Mouse (Mus musculus) small intestine, adult 2 months (tissue): Measurements from ENCODE around the gene Alpl. TPM values are rescaled to one million over a fixed set of nuclear protein-coding genes. Genes with fewer than 3 reads are reported as not detected.

ENCODE experiments used
- H3K27ac ChIP-seq: fragments of 200-500 bp; 2 replicates; pipeline ENCODE4 v1.5.1; 2012; ENCODE audit warnings: low read depth, low read length, control low read depth, inconsistent platforms; ENCODE audit not compliant: insufficient read depth
- H3K27me3 ChIP-seq: fragments of 200-500 bp; 2 replicates; pipeline ENCODE4 v1.6.1; 2012; ENCODE audit warnings: mild to moderate bottlenecking, moderate library complexity, low read length, inconsistent platforms; ENCODE audit not compliant: control insufficient read depth, insufficient read depth
- H3K36me3 ChIP-seq: fragments of 200-500 bp; 2 replicates; pipeline ENCODE4 v1.6.1; 2012; ENCODE audit warnings: mild to moderate bottlenecking, low read length, control low read depth, inconsistent platforms; ENCODE audit not compliant: control insufficient read depth, insufficient read depth
- H3K4me1 ChIP-seq: fragments of 200-500 bp; 2 replicates; pipeline ENCODE4 v1.6.1; 2012; ENCODE audit warnings: low read length, inconsistent platforms, mixed read lengths; ENCODE audit not compliant: control insufficient read depth, insufficient read depth, insufficient read length
- H3K4me3 ChIP-seq: fragments of 200-500 bp; 2 replicates; pipeline ENCODE4 v1.5.1; 2012; ENCODE audit warnings: low read depth, mild to moderate bottlenecking, control low read depth, inconsistent platforms, low read length, moderate library complexity
- CTCF ChIP-seq: fragments of 200-500 bp; IDR thresholded peaks from 2 replicates; pipeline ENCODE4 v1.5.1; 2012; ENCODE audit warnings: low read depth, mild to moderate bottlenecking, control low read depth, inconsistent platforms, low read length, moderate library complexity, mixed read lengths; ENCODE audit not compliant: insufficient replicate concordance, insufficient read length; ENCODE audit errors: extremely low read depth
- POLR2A ChIP-seq: fragments of 200-500 bp; IDR thresholded peaks from 2 replicates; pipeline ENCODE4 v1.6.1; 2012; ENCODE audit warnings: low read depth, mild to moderate bottlenecking, control low read depth, inconsistent platforms, low read length, moderate library complexity
- WGBS: fragments of 180-500 bp; shearing (Covaris S2); methylation state at CpG from one replicate; pipeline ENCODE4 v1.1.7; 2018; 5-methylcytosine and 5-hydroxymethylcytosine counted together
- polyA plus RNA-seq: library from polyadenylated mRNA; depleted of rRNA; stranded (reverse); fragments of >200 nt; gene quantifications from 2 replicates; pipeline ENCODE4 v1.2.3, GENCODE M21; 2012

The Alpl gene
- polyA plus RNA-seq, 1 experiment = 2.8 TPM

GRCm38 (mm10) chr4:137747590-137747989 is 48.6 kb downstream of the Alpl start:
- H3K27me3 ChIP-seq = no peaks in the 10 kb centered on the region
- no peak overlapping the region for H3K4me3 ChIP-seq
- 53% methylated on average over 5 of the region's 5 CpGs for WGBS
- no peaks in the 10 kb centered on the region; the same call in 1 of the 2 replicates for H3K4me1 ChIP-seq
- no peaks in the 10 kb centered on the region for H3K36me3 ChIP-seq
- no peak overlapping the region for H3K27ac ChIP-seq
- TF ChIP-seq CTCF (no peak), POLR2A (no peak)

- WGBS = 74% methylated on average over 9 of the region's 9 CpGs
- H3K4me1 ChIP-seq = no peaks in the 10 kb centered on the region; the same call in 1 of the 2 replicates
- no peaks in the 10 kb centered on the region for H3K36me3 ChIP-seq
- H3K27ac ChIP-seq = no peak overlapping the region
- H3K4me3 ChIP-seq = no peak overlapping the region
- H3K27me3 ChIP-seq = no peaks in the 10 kb centered on the region
- TF ChIP-seq CTCF (no peak), POLR2A (no peak)
Measured at GRCm38 (mm10) chr4:137747091-137747490, 49.1 kb downstream of the Alpl start.

GRCm38 (mm10) chr4:137744433-137744918 is 51.7 kb downstream of the Alpl start:
- 60% methylated on average over 13 of the region's 13 CpGs for WGBS
- Histone ChIP-seq H3K36me3 (no peaks in the 10 kb centered on the region), H3K27ac (no peak overlapping the region), H3K4me1 (no peaks in the 10 kb centered on the region), H3K27me3 (no peaks in the 10 kb centered on the region), H3K4me3 (no peak overlapping the region)
- TF ChIP-seq CTCF (peak; percentile 46; the same call in 1 of the 2 replicates), POLR2A (no peak)

GRCm38 (mm10) chr4:137743791-137744190 is 52.4 kb downstream of the Alpl start:
- no peaks in the 10 kb centered on the region for H3K36me3 ChIP-seq
- WGBS = 63% methylated on average over 7 of the region's 7 CpGs
- no peak for TF ChIP-seq POLR2A
- no peak for TF ChIP-seq CTCF

GRCm38 (mm10) chr4:137740350-137740749 is 55.8 kb downstream of the Alpl start:
- TF ChIP-seq CTCF (no peak), POLR2A (no peak)
- WGBS = 74% methylated on average over 7 of the region's 7 CpGs
- H3K36me3 ChIP-seq = no peaks in the 10 kb centered on the region
- no peak overlapping the region for H3K27ac ChIP-seq
- no peaks in the 10 kb centered on the region for H3K27me3 ChIP-seq
- no peaks in the 10 kb centered on the region for H3K4me1 ChIP-seq
- no peak overlapping the region for H3K4me3 ChIP-seq

More at GRCm38 (mm10) chr4:137743791-137744190, 52.4 kb downstream of the Alpl start:
- Histone ChIP-seq H3K4me1 (no peaks in the 10 kb centered on the region), H3K27ac (no peak overlapping the region), H3K4me3 (no peak overlapping the region), H3K27me3 (no peaks in the 10 kb centered on the region)

- H3K27me3 ChIP-seq = no peaks in the 10 kb centered on the region
- no peaks in the 10 kb centered on the region for H3K36me3 ChIP-seq
- 51% methylated on average over 9 of the region's 9 CpGs for WGBS
- no peaks in the 10 kb centered on the region for H3K4me1 ChIP-seq
- no peak for TF ChIP-seq CTCF
- no peak for TF ChIP-seq POLR2A
- no peak overlapping the region for H3K4me3 ChIP-seq
- H3K27ac ChIP-seq = no peak overlapping the region
Measured at GRCm38 (mm10) chr4:137739151-137739923, 56.8 kb downstream of the Alpl start.

- H3K27me3 ChIP-seq = no peaks in the 10 kb centered on the region
- no peak overlapping the region for H3K27ac ChIP-seq
- H3K36me3 ChIP-seq = no peaks in the 10 kb centered on the region
- H3K4me1 ChIP-seq = no peaks in the 10 kb centered on the region
- 51% methylated on average over 3 of the region's 3 CpGs for WGBS
- no peak overlapping the region for H3K4me3 ChIP-seq
- no peak for TF ChIP-seq POLR2A
- TF ChIP-seq CTCF = no peak
Measured at GRCm38 (mm10) chr4:137737760-137738159, 58.4 kb downstream of the Alpl start.
